Mouse (Mus musculus) kidney, adult 2 months (tissue): ENCODE measurements around the gene Slc36a2.

Experiments used
- CTCF ChIP-seq: fragments of 200-500 bp; conservative IDR thresholded peaks from 2 replicates; pipeline ENCODE4 v1.5.1; 2011; ENCODE audit warnings: low read depth, mild to moderate bottlenecking, control low read depth, low read length, moderate library complexity, mixed read lengths; ENCODE audit not compliant: insufficient read depth, insufficient read length
- POLR2A ChIP-seq: fragments of 200-500 bp; IDR thresholded peaks from one replicate; pipeline ENCODE4 v1.6.1; 2011; ENCODE audit warnings: low read depth, low read length, control low read depth

GRCm38 (mm10) chr11:55187292-55187691 lies 2.4 kb upstream of the Slc36a2 start:
- TF ChIP-seq CTCF (no peak), POLR2A (no peak)
